Mouse (Mus musculus) small intestine, adult 2 months (tissue): ENCODE measurements around the gene Mtss1l.

Experiments
- CTCF ChIP-seq: fragments of 200-500 bp; IDR thresholded peaks from 2 replicates; pipeline ENCODE4 v1.5.1; 2012; ENCODE audit warnings: low read depth, mild to moderate bottlenecking, control low read depth, inconsistent platforms, low read length, moderate library complexity, mixed read lengths; ENCODE audit not compliant: insufficient replicate concordance, insufficient read length; ENCODE audit errors: extremely low read depth
- POLR2A ChIP-seq: fragments of 200-500 bp; IDR thresholded peaks from 2 replicates; pipeline ENCODE4 v1.6.1; 2012; ENCODE audit warnings: low read depth, mild to moderate bottlenecking, control low read depth, inconsistent platforms, low read length, moderate library complexity

DNA sequence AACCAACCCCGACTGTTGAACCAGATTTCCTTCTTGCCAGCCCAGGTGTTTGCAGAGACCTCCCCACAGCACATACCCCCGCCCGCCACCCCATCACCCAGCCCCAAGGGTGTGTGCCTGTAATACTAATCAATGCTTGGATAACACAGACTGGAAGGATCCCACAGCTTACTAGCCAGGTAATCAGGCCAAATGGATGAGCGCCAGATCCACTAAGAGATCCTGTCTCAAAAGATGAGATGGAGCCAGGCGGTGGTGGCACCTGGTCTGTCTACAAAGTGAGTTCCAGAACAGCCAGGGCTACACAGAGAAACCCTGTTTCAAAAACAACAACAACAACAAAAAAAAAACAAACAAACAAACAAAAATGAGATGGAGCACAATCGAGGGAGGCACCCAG lies 46.0 kb downstream of the Mtss1l start:
- TF ChIP-seq CTCF (no peak), POLR2A (no peak)
